8 mouse cellular contexts compared by ENCODE assay signal in genomic region chr13:53472614-53473124, GRCm38 (mm10). TPM values are rescaled to one million over a fixed set of nuclear protein-coding genes. Genes with fewer than 3 reads are reported as not detected.
DNase-seq lines count a peak whose midpoint lies in the region; ATAC-seq and TF ChIP-seq lines count a peak whose summit lies in the region.

Msx2 (minus strand) TSS chr13:53473074.

- H3K27me3 ChIP-seq in intestine, postnatal 0 days (replicated peaks; ENCODE audit: control insufficient read depth, insufficient read depth, low read length): peaks cover 94% of the 10 kb centered on the region
- H3K27me3 ChIP-seq in limb, embryonic 13.5 days: peaks cover 92% of the 10 kb centered on the region
- H3K27me3 ChIP-seq in midbrain, embryonic 16.5 days (ENCODE audit: control insufficient read depth, insufficient read depth, low read depth, low read length): peaks cover 76% of the 10 kb centered on the region

- H3K36me3 ChIP-seq in intestine, postnatal 0 days (ENCODE audit: control insufficient read depth, insufficient read depth): no peaks in the 10 kb centered on the region
- no peaks in the 10 kb centered on the region for H3K36me3 ChIP-seq in limb, embryonic 13.5 days
- H3K36me3 ChIP-seq in midbrain, embryonic 16.5 days (ENCODE audit: control insufficient read depth, insufficient read depth, low read length): no peaks in the 10 kb centered on the region

- WGBS in intestine, postnatal 0 days: under 1% methylated on average over 38 of the region's 38 CpGs
- WGBS in limb, embryonic 13.5 days: under 1% methylated on average over 38 of the region's 38 CpGs
- WGBS in midbrain, embryonic 16.5 days: under 1% methylated on average over 38 of the region's 38 CpGs

- peak; percentile 61 for DNase-seq in gastrocnemius, adult 2 months
- DNase-seq in gastrocnemius, adult 18-20 months (ENCODE audit: low spot score): no peak
- DNase-seq in heart, adult 11 months: peak; percentile 96
- DNase-seq in urinary bladder, postnatal 36 days (ENCODE audit: low spot score in 2 of 2): peak; percentile 77 to 88

- no peak for TF ChIP-seq CTCF in gastrocnemius, adult 2 months (IDR thresholded peaks at IDR 0.05)
- no peak for TF ChIP-seq CTCF in cortical plate, adult 2 months (IDR thresholded peaks at IDR 0.05; ENCODE audit: extremely low read depth, insufficient read depth, low read length)
- no peak for TF ChIP-seq CTCF in intestine, postnatal 0 days (IDR thresholded peaks at IDR 0.05; ENCODE audit: low read depth)

- ATAC-seq in intestine, postnatal 0 days: no peak
- peak; percentile 77 for ATAC-seq in limb, embryonic 13.5 days (ENCODE audit: low FRiP score, low read depth)
- ATAC-seq in midbrain, embryonic 16.5 days: peak; percentile 75

- no peaks in the 10 kb centered on the region for H3K4me1 ChIP-seq in cortical plate, adult 2 months (ENCODE audit: control insufficient read depth, insufficient read depth, low read length)
- no peaks in the 10 kb centered on the region for H3K4me1 ChIP-seq in intestine, postnatal 0 days (replicated peaks; ENCODE audit: control insufficient read depth, insufficient read depth, low read length)
- peaks cover 49% of the 10 kb centered on the region for H3K4me1 ChIP-seq in limb, embryonic 13.5 days
- H3K4me1 ChIP-seq in midbrain, embryonic 16.5 days (ENCODE audit: control insufficient read depth, insufficient read depth, low read length): peaks cover 22% of the 10 kb centered on the region; the same call in 1 of the 2 replicates

- peak within 1 kb of the TSS; percentile 69 for H3K4me3 ChIP-seq in gastrocnemius, adult 2 months
- 0 out of 2 replicates have a peak within 1 kb of the TSS, but pooled peaks have one; percentile 9 for H3K4me3 ChIP-seq in cortical plate, adult 2 months (ENCODE audit: insufficient read depth, low read length)
- peak within 1 kb of the TSS; percentile 46 for H3K4me3 ChIP-seq in intestine, postnatal 0 days (ENCODE audit: low read depth, low read length)
- peak within 1 kb of the TSS; percentile 69 for H3K4me3 ChIP-seq in limb, embryonic 13.5 days
- peak within 1 kb of the TSS; percentile 31 for H3K4me3 ChIP-seq in midbrain, embryonic 16.5 days (ENCODE audit: low read depth, low read length)

- no peaks in the 10 kb centered on the region for H3K9me3 ChIP-seq in intestine, postnatal 0 days (ENCODE audit: control insufficient read depth)
- no peaks in the 10 kb centered on the region for H3K9me3 ChIP-seq in limb, embryonic 13.5 days
- no peaks in the 10 kb centered on the region for H3K9me3 ChIP-seq in midbrain, embryonic 16.5 days (replicated peaks; ENCODE audit: control insufficient read depth, low read length, poor library complexity, severe bottlenecking)

- intact Hi-C loops in gastrocnemius, adult 2 months (cut with DNase I): no loop called here

- TF ChIP-seq POLR2A in cortical plate, adult 2 months (IDR thresholded peaks at IDR 0.05; ENCODE audit: extremely low read depth, insufficient read depth, low read length): no peak

- H3K27ac ChIP-seq in gastrocnemius, adult 2 months: no peak within 1 kb of the TSS
- no peak within 1 kb of the TSS for H3K27ac ChIP-seq in cortical plate, adult 2 months (ENCODE audit: insufficient read depth, low read length)
- no peak within 1 kb of the TSS for H3K27ac ChIP-seq in intestine, postnatal 0 days (ENCODE audit: low read depth, low read length)
- peak within 1 kb of the TSS; percentile 87 for H3K27ac ChIP-seq in limb, embryonic 13.5 days
- H3K27ac ChIP-seq in midbrain, embryonic 16.5 days (ENCODE audit: low read length): no peak within 1 kb of the TSS

- H3K4me2 ChIP-seq in intestine, postnatal 0 days (replicated peaks; ENCODE audit: low read depth): peak within 1 kb of the TSS; percentile 69
- H3K4me2 ChIP-seq in limb, embryonic 13.5 days (replicated peaks): peak within 1 kb of the TSS; percentile 87
- peak within 1 kb of the TSS; percentile 54 for H3K4me2 ChIP-seq in midbrain, embryonic 16.5 days (ENCODE audit: low read length)

- H3K9ac ChIP-seq in intestine, postnatal 0 days (ENCODE audit: low read depth, low read length): no peak within 1 kb of the TSS
- peak within 1 kb of the TSS; percentile 88 for H3K9ac ChIP-seq in limb, embryonic 13.5 days
- H3K9ac ChIP-seq in midbrain, embryonic 16.5 days (ENCODE audit: low read depth, low read length): peak within 1 kb of the TSS; percentile 40

RNA-seq across cellular contexts. Expression of gene Msx2, which starts in this region (rescaled TPM):
- total RNA-seq in gastrocnemius, adult 2 months (2021): not detected
- not detected for total RNA-seq in gastrocnemius, adult 18-20 months (2021)
- polyA plus RNA-seq in cortical plate, adult 2 months (2012; rRNA removed): 0.38 and 0.47 TPM in 2 replicates
- polyA plus RNA-seq in intestine, postnatal 0 days (2015; fragmentation: Nextera tagmentation; extraction: Ambion mirVana): not detected in 2 replicates
- polyA plus RNA-seq in limb, embryonic 13.5 days (2015; fragmentation: Nextera tagmentation; extraction: Ambion mirVana): 35.7 and 46.1 TPM in 2 replicates
- 0.40 and 0.55 TPM in 2 replicates for polyA plus RNA-seq in midbrain, embryonic 16.5 days (2015; fragmentation: Nextera tagmentation; extraction: Ambion mirVana)

Comparison
In these comparisons a context has a peak if more than half of its experiments do, and no peak if none do; other contexts are left out.
1. RNA of gene Msx2 (polyA plus RNA-seq): 35.7 to 46.1 TPM in limb, embryonic 13.5 days; 0.40 to 0.55 TPM in midbrain, embryonic 16.5 days, 0.38 to 0.47 TPM in cortical plate, adult 2 months and not detected in intestine, postnatal 0 days; every median in the first group is over 10 times any median in the second.
2. Peak in DNase-seq and H3K4me3 ChIP-seq in gastrocnemius, adult 2 months; RNA of the gene not detected or under 1 TPM.
3. Peak in ATAC-seq, H3K4me3 ChIP-seq, H3K9ac ChIP-seq and H3K4me2 ChIP-seq in midbrain, embryonic 16.5 days; RNA of the gene not detected or under 1 TPM.
4. H3K4me3 ChIP-seq: peak in every context shown above with its lines; median percentile 69 in gastrocnemius, adult 2 months; 69 in limb, embryonic 13.5 days; 46 in intestine, postnatal 0 days; 31 in midbrain, embryonic 16.5 days; 9 in cortical plate, adult 2 months.
5. Peak in every context shown above with its lines, with median percentiles within 50 percentile points of each other: H3K4me2 ChIP-seq.